Mouse (Mus musculus) spleen, adult 12 weeks (tissue): ENCODE measurements around the gene Phf24.
"Not testable (repeated sequence)": the region's sequence is repeated elsewhere in the genome, so short reads cannot be mapped to it uniquely, and the experiment has no call there.

Source experiments
- DNase-seq: peaks from one replicate; pipeline ENCODE4 v3.0.0; 2022; ENCODE audit warnings: low spot score

Phf24 gene

GRCm38 (mm10) chr4:42951206-42952195, 35.0 kb downstream of the Phf24 start:
- DNase-seq: no peak

- no peak for DNase-seq
Measured at GRCm38 (mm10) chr4:42952563-42952962, 36.1 kb downstream of the Phf24 start.

- DNase-seq: no peak
Measured at GRCm38 (mm10) chr4:42953435-42954094, 37.1 kb downstream of the Phf24 start.

- DNase-seq: no peak
Measured at GRCm38 (mm10) chr4:42954297-42954696, 37.8 kb downstream of the Phf24 start.

GRCm38 (mm10) chr4:42955200-42955599, 38.7 kb downstream of the Phf24 start:
- no peak for DNase-seq

- DNase-seq: no peak
Measured at GRCm38 (mm10) chr4:42956581-42956980, 40.1 kb downstream of the Phf24 start.

GRCm38 (mm10) chr4:42957306-42957705, 40.8 kb downstream of the Phf24 start:
- DNase-seq: no peak

GRCm38 (mm10) chr4:42957979-42958378, 41.5 kb downstream of the Phf24 start:
- DNase-seq: no peak

- DNase-seq: no peak
Measured at GRCm38 (mm10) chr4:42958942-42959341, 42.5 kb downstream of the Phf24 start.

GRCm38 (mm10) chr4:42959382-42959781, 42.9 kb downstream of the Phf24 start:
- no peak for DNase-seq

- DNase-seq: peak; percentile 43
Measured at GRCm38 (mm10) chr4:42961592-42961991, 45.1 kb downstream of the Phf24 start.

GRCm38 (mm10) chr4:42963480-42963879, 47.0 kb downstream of the Phf24 start:
- no peak for DNase-seq

GRCm38 (mm10) chr4:42965039-42965719, 48.7 kb downstream of the Phf24 start:
- peak; percentile 37 for DNase-seq

GRCm38 (mm10) chr4:42969304-42969703, 52.8 kb downstream of the Phf24 start, which contains the start of gene 1700022I11Rik:
1700022I11Rik (plus strand) TSS chr4:42969604.
- DNase-seq: no peak

- no peak for DNase-seq
Measured at GRCm38 (mm10) chr4:42972952-42973351, 56.5 kb downstream of the Phf24 start.

- DNase-seq: no peak
Measured at GRCm38 (mm10) chr4:42973868-42974267, 57.4 kb downstream of the Phf24 start.

GRCm38 (mm10) chr4:42978062-42978461, 61.6 kb downstream of the Phf24 start:
- DNase-seq: no peak

- DNase-seq: not testable (repeated sequence)
Measured at GRCm38 (mm10) chr4:42980467-42980866, 64.0 kb downstream of the Phf24 start.

- DNase-seq: no peak
Measured at GRCm38 (mm10) chr4:42988296-42988695, 71.8 kb downstream of the Phf24 start.
